Mouse (Mus musculus): ENCODE measurements around the gene Ppp1r12b. TPM values are rescaled to one million over a fixed set of nuclear protein-coding genes. Genes with fewer than 3 reads are reported as not detected.

The Ppp1r12b gene
- polyA plus RNA-seq, 1 experiment from 2014 or later: 6.3 TPM

DNA sequence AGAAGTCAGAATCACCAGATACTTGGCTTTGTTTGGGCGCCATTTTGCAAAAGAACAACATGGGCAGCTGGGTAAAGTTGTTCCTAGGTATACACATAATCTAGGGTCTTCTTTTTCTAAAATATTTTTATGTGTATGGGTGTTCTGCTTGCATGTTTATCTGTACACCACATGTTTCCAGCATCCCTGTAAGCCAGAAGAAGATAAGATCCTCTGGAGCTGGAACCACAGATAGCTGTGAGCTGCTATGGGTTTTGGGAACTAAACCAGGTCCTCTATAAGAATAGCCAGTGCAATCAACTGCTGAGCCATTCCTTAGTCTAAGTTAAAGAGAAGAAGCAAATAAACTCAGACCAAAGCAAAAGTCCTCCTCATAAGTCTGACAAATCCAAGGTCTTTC lies 138.6 kb downstream of the Ppp1r12b start:
- H3K4me2 ChIP-seq (ENCODE audit: low read depth, severe bottlenecking): no peak overlapping the region

DNA sequence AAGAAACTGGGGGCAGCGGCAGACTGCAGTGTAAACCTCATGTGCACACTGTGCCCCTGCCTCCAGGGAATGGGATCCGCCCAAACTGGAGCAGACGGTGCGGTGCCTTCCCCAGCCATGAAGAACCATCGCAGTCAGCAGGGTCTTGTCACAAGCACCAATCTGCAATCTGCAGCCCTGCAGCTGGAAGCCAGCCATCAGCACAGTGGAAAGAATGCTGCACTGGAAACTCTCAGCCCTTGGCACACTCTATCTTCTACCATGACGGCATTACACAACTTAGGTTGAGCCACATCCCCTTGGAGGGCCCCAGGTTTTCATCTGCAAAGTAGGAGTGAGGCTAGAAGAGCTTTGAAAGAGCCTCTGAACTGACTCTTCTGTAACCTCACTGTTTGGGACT lies 139.1 kb downstream of the Ppp1r12b start:
- H3K4me2 ChIP-seq (ENCODE audit: low read depth, severe bottlenecking): no peak overlapping the region
- no peaks in the 10 kb centered on the region for H3K4me1 ChIP-seq (ENCODE audit: control insufficient read depth, insufficient read depth, low read length)
- H3K9me3 ChIP-seq (ENCODE audit: control insufficient read depth, low read length): no peaks in the 10 kb centered on the region
- DNase-seq (ENCODE audit: low spot score) (no peak), ATAC-seq (ENCODE audit: insufficient number of reproducible peaks, low FRiP score, low TSS enrichment, low read depth) (no peak)
- no peaks in the 10 kb centered on the region for H3K27me3 ChIP-seq (ENCODE audit: control insufficient read depth, insufficient read depth, low read length)
- WGBS: 73% methylated on average over 6 of the region's 6 CpGs
- H3K27ac ChIP-seq (replicated peaks; ENCODE audit: low read depth, low read length): no peak overlapping the region
- no peak overlapping the region for H3K9ac ChIP-seq (ENCODE audit: low read length)
- no peaks in the 10 kb centered on the region for H3K36me3 ChIP-seq (ENCODE audit: control insufficient read depth, insufficient read depth, low read length)
- no peak overlapping the region for H3K4me3 ChIP-seq (ENCODE audit: low read depth, low read length)

More for the DNA sequence above, 138.6 kb downstream of the Ppp1r12b start:
- H3K27ac ChIP-seq (replicated peaks; ENCODE audit: low read depth, low read length): no peak overlapping the region
- ATAC-seq (ENCODE audit: insufficient number of reproducible peaks, low FRiP score, low TSS enrichment, low read depth) (no peak), DNase-seq (ENCODE audit: low spot score) (no peak)
- H3K9ac ChIP-seq (ENCODE audit: low read length): no peak overlapping the region
- H3K4me1 ChIP-seq (ENCODE audit: control insufficient read depth, insufficient read depth, low read length): no peaks in the 10 kb centered on the region
- H3K36me3 ChIP-seq (ENCODE audit: control insufficient read depth, insufficient read depth, low read length): no peaks in the 10 kb centered on the region
- H3K27me3 ChIP-seq (ENCODE audit: control insufficient read depth, insufficient read depth, low read length): no peaks in the 10 kb centered on the region
- 95% methylated on average over 1 of the region's 1 CpGs for WGBS
- no peak overlapping the region for H3K4me3 ChIP-seq (ENCODE audit: low read depth, low read length)
- H3K9me3 ChIP-seq (ENCODE audit: control insufficient read depth, low read length): no peaks in the 10 kb centered on the region

DNA sequence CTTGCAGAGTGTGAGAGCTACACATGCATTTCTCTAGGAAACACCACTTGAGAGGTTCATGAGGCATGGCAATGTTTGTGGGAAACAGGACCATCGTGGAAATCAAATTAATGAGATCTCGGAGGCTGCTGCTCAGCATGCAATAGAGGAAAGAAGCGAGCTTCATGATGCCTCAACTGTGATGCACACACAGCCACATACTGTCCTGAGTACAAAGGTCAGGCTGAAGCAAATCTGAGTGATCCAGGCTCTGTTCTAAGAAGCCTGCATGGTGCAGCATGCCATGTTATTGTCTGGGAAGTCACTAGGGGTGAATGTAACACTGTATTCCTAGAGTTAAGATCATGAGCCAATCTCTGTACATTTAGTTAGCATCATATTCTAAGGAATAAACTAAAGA lies 140.0 kb downstream of the Ppp1r12b start:
- Histone ChIP-seq H3K27me3 (ENCODE audit: control insufficient read depth, insufficient read depth, low read length) (no peaks in the 10 kb centered on the region), H3K4me3 (ENCODE audit: low read depth, low read length) (no peak overlapping the region), H3K9me3 (ENCODE audit: control insufficient read depth, low read length) (no peaks in the 10 kb centered on the region), H3K36me3 (ENCODE audit: control insufficient read depth, insufficient read depth, low read length) (no peaks in the 10 kb centered on the region), H3K9ac (ENCODE audit: low read length) (no peak overlapping the region), H3K27ac (replicated peaks; ENCODE audit: low read depth, low read length) (no peak overlapping the region), H3K4me2 (ENCODE audit: low read depth, severe bottlenecking) (no peak overlapping the region), H3K4me1 (ENCODE audit: control insufficient read depth, insufficient read depth, low read length) (no peaks in the 10 kb centered on the region)
- 82% methylated on average over 3 of the region's 3 CpGs for WGBS
- DNase-seq (ENCODE audit: low spot score) (no peak), ATAC-seq (ENCODE audit: insufficient number of reproducible peaks, low FRiP score, low TSS enrichment, low read depth) (no peak)

DNA sequence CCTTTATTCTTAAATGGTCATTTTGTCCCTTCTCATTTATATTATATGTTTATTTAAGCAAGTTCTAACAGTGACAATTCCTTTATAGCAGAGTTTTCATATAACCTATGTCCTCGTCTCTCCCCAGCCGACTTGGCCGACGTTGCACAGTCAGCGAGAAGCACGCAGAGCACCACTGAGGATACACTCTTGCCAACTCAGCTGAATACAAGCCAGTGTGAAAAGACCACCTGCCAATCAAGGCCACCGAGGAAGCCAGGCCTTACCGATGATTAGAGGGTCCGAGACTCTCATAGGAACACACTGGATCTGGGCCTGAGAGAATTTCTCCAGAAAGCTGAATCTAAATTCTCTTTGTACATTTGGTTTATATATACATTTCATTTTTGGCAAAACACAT lies 150.3 kb downstream of the Ppp1r12b start:
- 93% methylated on average over 9 of the region's 9 CpGs for WGBS
- no peaks in the 10 kb centered on the region for H3K9me3 ChIP-seq (ENCODE audit: control insufficient read depth, low read length)
- DNase-seq (ENCODE audit: low spot score) (no peak), ATAC-seq (ENCODE audit: insufficient number of reproducible peaks, low FRiP score, low TSS enrichment, low read depth) (no peak)
- no peak overlapping the region for H3K4me2 ChIP-seq (ENCODE audit: low read depth, severe bottlenecking)
- no peak overlapping the region for H3K27ac ChIP-seq (replicated peaks; ENCODE audit: low read depth, low read length)
- peaks cover 7% of the 10 kb centered on the region for H3K4me1 ChIP-seq (ENCODE audit: control insufficient read depth, insufficient read depth, low read length)
- no peaks in the 10 kb centered on the region for H3K27me3 ChIP-seq (ENCODE audit: control insufficient read depth, insufficient read depth, low read length)
- no peaks in the 10 kb centered on the region for H3K36me3 ChIP-seq (ENCODE audit: control insufficient read depth, insufficient read depth, low read length)
- H3K9ac ChIP-seq (ENCODE audit: low read length): no peak overlapping the region
- H3K4me3 ChIP-seq (ENCODE audit: low read depth, low read length): no peak overlapping the region

DNA sequence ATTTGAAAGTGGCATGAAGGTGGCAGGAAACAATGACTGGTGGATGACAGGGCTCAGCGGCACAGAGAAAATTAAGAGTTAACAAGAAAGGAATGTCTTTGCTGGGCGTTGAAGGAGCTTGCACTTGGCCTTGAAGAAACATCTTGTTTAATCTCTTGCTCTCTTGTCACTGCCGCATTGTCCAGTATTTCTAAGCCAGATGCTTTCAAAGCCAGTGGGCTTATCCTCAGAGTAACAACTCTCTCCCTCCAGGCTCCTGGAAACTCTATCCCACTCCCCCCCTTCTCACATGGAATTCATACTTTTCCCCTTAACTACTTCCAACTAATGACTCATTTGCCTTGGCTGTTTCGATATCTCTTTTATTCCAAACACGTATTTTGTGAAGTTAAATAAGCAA lies 151.4 kb downstream of the Ppp1r12b start:
- H3K4me2 ChIP-seq (ENCODE audit: low read depth, severe bottlenecking): no peak overlapping the region
- H3K36me3 ChIP-seq (ENCODE audit: control insufficient read depth, insufficient read depth, low read length): no peaks in the 10 kb centered on the region
- no peak overlapping the region for H3K27ac ChIP-seq (replicated peaks; ENCODE audit: low read depth, low read length)
- no peak overlapping the region for H3K4me3 ChIP-seq (ENCODE audit: low read depth, low read length)
- peaks cover 7% of the 10 kb centered on the region for H3K4me1 ChIP-seq (ENCODE audit: control insufficient read depth, insufficient read depth, low read length)
- ATAC-seq (ENCODE audit: insufficient number of reproducible peaks, low FRiP score, low TSS enrichment, low read depth): no peak
- H3K9me3 ChIP-seq (ENCODE audit: control insufficient read depth, low read length): no peaks in the 10 kb centered on the region
- no peak for DNase-seq (ENCODE audit: low spot score)
- WGBS: 57% methylated on average over 5 of the region's 5 CpGs
- H3K27me3 ChIP-seq (ENCODE audit: control insufficient read depth, insufficient read depth, low read length): no peaks in the 10 kb centered on the region
- no peak overlapping the region for H3K9ac ChIP-seq (ENCODE audit: low read length)

DNA sequence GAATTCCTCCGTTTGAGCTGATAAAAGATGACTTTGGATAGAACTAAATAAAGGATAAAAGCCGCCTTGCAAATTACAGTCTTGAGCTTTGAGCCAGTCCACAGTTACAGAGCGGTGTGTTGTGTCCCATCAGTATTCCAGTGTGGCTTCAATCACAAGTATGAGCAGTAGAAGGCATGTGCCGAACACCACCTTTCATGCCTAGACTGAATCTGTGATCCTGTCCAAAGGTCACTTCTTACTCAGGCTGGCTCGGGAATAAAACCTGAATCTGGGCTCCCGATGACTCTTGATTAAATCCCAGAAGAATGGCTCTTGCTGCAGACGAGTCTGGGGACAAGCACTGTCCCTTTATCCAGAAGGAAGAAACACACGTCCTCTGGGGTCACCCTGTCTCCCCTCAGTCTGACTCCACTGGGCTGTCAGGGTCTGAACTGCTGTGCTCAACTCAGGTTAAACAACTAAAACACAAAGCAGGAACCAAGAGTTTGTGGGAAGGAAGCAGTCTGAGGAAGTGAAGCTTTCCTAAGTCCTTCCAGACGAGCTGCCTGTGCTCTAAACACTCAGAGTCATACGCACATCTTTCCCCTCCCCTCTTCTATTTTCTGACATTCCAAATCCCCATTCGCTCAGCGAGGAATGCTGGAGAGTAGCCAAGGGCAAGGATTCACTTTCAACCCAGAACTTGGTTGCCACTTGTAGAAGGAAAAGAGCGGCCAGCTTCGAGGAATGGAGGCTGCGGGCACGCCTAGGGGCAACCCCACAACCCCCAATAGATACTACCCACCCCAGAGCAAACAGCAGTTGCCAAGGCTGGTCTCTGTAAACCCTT lies 152.2 kb downstream of the Ppp1r12b start:
- ATAC-seq (ENCODE audit: insufficient number of reproducible peaks, low FRiP score, low TSS enrichment, low read depth) (no peak), DNase-seq (ENCODE audit: low spot score) (no peak)
- Histone ChIP-seq H3K9ac (ENCODE audit: low read length) (no peak overlapping the region), H3K4me3 (ENCODE audit: low read depth, low read length) (no peak overlapping the region), H3K9me3 (ENCODE audit: control insufficient read depth, low read length) (no peaks in the 10 kb centered on the region), H3K4me1 (ENCODE audit: control insufficient read depth, insufficient read depth, low read length) (peaks cover 7% of the 10 kb centered on the region), H3K4me2 (ENCODE audit: low read depth, severe bottlenecking) (no peak overlapping the region), H3K36me3 (ENCODE audit: control insufficient read depth, insufficient read depth, low read length) (no peaks in the 10 kb centered on the region), H3K27ac (replicated peaks; ENCODE audit: low read depth, low read length) (0 out of 2 replicates have a peak overlapping the region, but pooled peaks have one; percentile 36), H3K27me3 (ENCODE audit: control insufficient read depth, insufficient read depth, low read length) (no peaks in the 10 kb centered on the region)
- 76% methylated on average over 16 of the region's 16 CpGs for WGBS

DNA sequence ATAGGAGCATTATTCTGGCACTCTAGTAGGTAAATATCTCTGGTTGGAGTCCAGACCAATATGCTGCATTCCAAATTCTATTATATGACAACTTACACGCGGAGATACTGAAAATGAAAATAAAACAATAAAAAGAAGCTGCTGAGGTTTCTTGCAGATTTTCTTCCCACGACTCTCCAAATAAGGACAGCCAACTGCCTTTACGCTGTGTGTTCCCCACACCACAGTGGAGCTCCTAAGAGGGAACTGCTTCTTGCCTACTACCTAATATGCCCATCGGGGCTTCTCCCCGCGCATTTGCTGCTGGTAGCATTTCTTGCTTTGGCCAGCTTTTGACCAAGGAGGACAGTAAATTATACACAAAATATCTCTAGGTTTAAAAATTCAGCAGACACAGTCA lies 154.0 kb downstream of the Ppp1r12b start:
- no peak for ATAC-seq (ENCODE audit: insufficient number of reproducible peaks, low FRiP score, low TSS enrichment, low read depth)
- Histone ChIP-seq H3K36me3 (ENCODE audit: control insufficient read depth, insufficient read depth, low read length) (no peaks in the 10 kb centered on the region), H3K27ac (replicated peaks; ENCODE audit: low read depth, low read length) (no peak overlapping the region), H3K4me2 (ENCODE audit: low read depth, severe bottlenecking) (no peak overlapping the region), H3K27me3 (ENCODE audit: control insufficient read depth, insufficient read depth, low read length) (no peaks in the 10 kb centered on the region), H3K9ac (ENCODE audit: low read length) (no peak overlapping the region), H3K9me3 (ENCODE audit: control insufficient read depth, low read length) (no peaks in the 10 kb centered on the region), H3K4me1 (ENCODE audit: control insufficient read depth, insufficient read depth, low read length) (peaks cover 7% of the 10 kb centered on the region), H3K4me3 (ENCODE audit: low read depth, low read length) (no peak overlapping the region)
- no peak for DNase-seq (ENCODE audit: low spot score)
- 96% methylated on average over 7 of the region's 7 CpGs for WGBS

DNA sequence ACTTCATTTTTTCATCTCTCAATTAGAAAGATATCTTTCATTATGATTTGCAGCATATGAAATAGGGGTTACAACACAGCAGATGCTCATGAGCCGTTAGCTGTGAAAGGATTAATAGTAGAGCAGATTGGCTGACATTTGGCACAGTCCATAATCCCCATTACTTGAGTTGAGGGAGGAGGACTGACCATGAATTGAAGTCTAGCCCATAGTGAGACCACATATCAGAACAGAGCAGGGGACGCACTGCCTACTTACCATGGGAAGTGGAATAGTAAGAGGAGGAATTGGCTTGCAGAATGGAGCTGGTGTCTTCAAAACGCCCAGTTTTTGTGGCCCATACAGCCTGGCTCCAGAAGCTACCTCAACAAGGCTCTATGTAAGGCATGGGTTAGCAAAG lies 159.2 kb downstream of the Ppp1r12b start:
- H3K9me3 ChIP-seq (ENCODE audit: control insufficient read depth, low read length): no peaks in the 10 kb centered on the region
- no peak overlapping the region for H3K4me3 ChIP-seq (ENCODE audit: low read depth, low read length)
- no peak overlapping the region for H3K9ac ChIP-seq (ENCODE audit: low read length)
- H3K4me2 ChIP-seq (ENCODE audit: low read depth, severe bottlenecking): no peak overlapping the region
- H3K36me3 ChIP-seq (ENCODE audit: control insufficient read depth, insufficient read depth, low read length): no peaks in the 10 kb centered on the region
- no peak overlapping the region for H3K27ac ChIP-seq (replicated peaks; ENCODE audit: low read depth, low read length)
- no peak for DNase-seq (ENCODE audit: low spot score)
- no peaks in the 10 kb centered on the region for H3K27me3 ChIP-seq (ENCODE audit: control insufficient read depth, insufficient read depth, low read length)
- no peaks in the 10 kb centered on the region for H3K4me1 ChIP-seq (ENCODE audit: control insufficient read depth, insufficient read depth, low read length)
- 85% methylated on average over 3 of the region's 3 CpGs for WGBS
- no peak for ATAC-seq (ENCODE audit: insufficient number of reproducible peaks, low FRiP score, low TSS enrichment, low read depth)

DNA sequence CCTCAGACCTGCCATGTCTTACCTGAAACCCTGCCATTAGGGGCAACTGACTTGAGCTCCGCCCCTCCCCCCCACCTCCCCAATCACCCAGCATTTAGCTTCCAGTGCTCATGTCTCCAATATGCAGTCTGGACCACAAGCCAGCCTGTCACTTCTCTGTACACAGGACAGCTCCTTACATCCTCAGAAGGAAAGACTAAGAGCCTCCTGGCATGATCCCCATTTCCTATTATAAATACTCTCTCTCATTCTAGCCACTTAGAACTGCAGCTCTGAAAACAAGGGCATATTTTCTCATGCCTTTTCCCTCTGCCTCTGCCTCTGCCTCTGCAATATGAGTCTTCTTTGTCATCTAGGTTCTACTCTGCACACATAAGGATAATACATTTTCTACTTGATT lies 159.7 kb downstream of the Ppp1r12b start:
- DNase-seq (ENCODE audit: low spot score): no peak
- Histone ChIP-seq H3K9me3 (ENCODE audit: control insufficient read depth, low read length) (no peaks in the 10 kb centered on the region), H3K4me2 (ENCODE audit: low read depth, severe bottlenecking) (no peak overlapping the region), H3K27me3 (ENCODE audit: control insufficient read depth, insufficient read depth, low read length) (no peaks in the 10 kb centered on the region), H3K27ac (replicated peaks; ENCODE audit: low read depth, low read length) (no peak overlapping the region), H3K4me1 (ENCODE audit: control insufficient read depth, insufficient read depth, low read length) (no peaks in the 10 kb centered on the region), H3K9ac (ENCODE audit: low read length) (no peak overlapping the region), H3K36me3 (ENCODE audit: control insufficient read depth, insufficient read depth, low read length) (no peaks in the 10 kb centered on the region), H3K4me3 (ENCODE audit: low read depth, low read length) (no peak overlapping the region)
- WGBS: 81% methylated on average over 1 of the region's 1 CpGs
- ATAC-seq (ENCODE audit: insufficient number of reproducible peaks, low FRiP score, low TSS enrichment, low read depth): no peak

Measured in limb, embryonic 11.5 days (tissue).